Mouse (Mus musculus) liver, postnatal 0 days (tissue): ENCODE results near the gene Glyatl3. TPM values are rescaled to one million over a fixed set of nuclear protein-coding genes. Genes with fewer than 3 reads are reported as not detected.

Experiments
- ATAC-seq: fragments of 200-750 bp; cut with Nextera tagmentation; 2 replicates; pipeline ENCODE4 v1.8.0; 2017; ENCODE audit warnings: mild to moderate bottlenecking, moderate library complexity
- DNase-seq: peaks from one replicate; pipeline ENCODE4 v3.0.0-alpha.2; 2016
- H3K27ac ChIP-seq: fragments of 300-500 bp; sonication (generic); 2 replicates; pipeline ENCODE4 v1.5.1; 2014; ENCODE audit warnings: antibody characterized with exemption, moderate library complexity, mild to moderate bottlenecking, low read depth
- H3K27me3 ChIP-seq: fragments of 300-500 bp; sonication (generic); 2 replicates; pipeline ENCODE4 v1.6.1; 2014; ENCODE audit warnings: low read length, control low read depth, mixed read lengths; ENCODE audit not compliant: insufficient read depth
- H3K36me3 ChIP-seq: fragments of 300-500 bp; sonication (generic); replicated peaks from 2 replicates; pipeline ENCODE4 v1.6.1; 2014; ENCODE audit warnings: mild to moderate bottlenecking, control low read depth, low read length, moderate library complexity, mixed read lengths; ENCODE audit not compliant: insufficient read depth
- H3K4me1 ChIP-seq: fragments of 300-500 bp; sonication (generic); 2 replicates; pipeline ENCODE4 v1.6.1; 2014; ENCODE audit warnings: antibody characterized with exemption, mild to moderate bottlenecking, control low read depth; ENCODE audit not compliant: insufficient read depth
- H3K4me2 ChIP-seq: fragments of 300-500 bp; sonication (generic); 2 replicates; pipeline ENCODE4 v1.6.1; 2014; ENCODE audit warnings: low read depth, mild to moderate bottlenecking, low read length, moderate library complexity, mixed read lengths
- H3K4me3 ChIP-seq: fragments of 300-500 bp; sonication (generic); 2 replicates; pipeline ENCODE4 v1.5.1; 2014; ENCODE audit warnings: low read depth, low read length
- H3K9ac ChIP-seq: fragments of 300-500 bp; sonication (generic); replicated peaks from 2 replicates; pipeline ENCODE4 v1.6.1; 2014; ENCODE audit warnings: mild to moderate bottlenecking, moderate library complexity
- H3K9me3 ChIP-seq: fragments of 300-500 bp; sonication (generic); 2 replicates; pipeline ENCODE4 v1.6.1; 2016; ENCODE audit warnings: mild to moderate bottlenecking, control low read depth, low read length, mixed read lengths
- CTCF ChIP-seq: sonication (generic); IDR thresholded peaks from 2 replicates; pipeline ENCODE4 v1.5.1; 2016; ENCODE audit warnings: antibody characterized with exemption, low read depth
- EP300 ChIP-seq: IDR thresholded peaks from 2 replicates; pipeline ENCODE4 v1.6.1; 2016; ENCODE audit warnings: antibody characterized with exemption, low read depth, mild to moderate bottlenecking
- WGBS: fragments of 180-500 bp; shearing (Covaris S2); extraction: QIAGEN DNeasy Blood & Tissue Kit; methylation state at CpG from one replicate; pipeline ENCODE4 v1.1.7; 2014; ENCODE audit not compliant: insufficient replicate concordance; 5-methylcytosine and 5-hydroxymethylcytosine counted together
- polyA plus RNA-seq: library from polyadenylated mRNA; unstranded; fragments of >200 nt; fragmentation: Nextera tagmentation; extraction: Ambion mirVana; gene quantifications from 2 replicates; pipeline ENCODE4 v1.2.1, GENCODE M21; 2015

The Glyatl3 gene
- not detected in 2 replicates for polyA plus RNA-seq

DNA sequence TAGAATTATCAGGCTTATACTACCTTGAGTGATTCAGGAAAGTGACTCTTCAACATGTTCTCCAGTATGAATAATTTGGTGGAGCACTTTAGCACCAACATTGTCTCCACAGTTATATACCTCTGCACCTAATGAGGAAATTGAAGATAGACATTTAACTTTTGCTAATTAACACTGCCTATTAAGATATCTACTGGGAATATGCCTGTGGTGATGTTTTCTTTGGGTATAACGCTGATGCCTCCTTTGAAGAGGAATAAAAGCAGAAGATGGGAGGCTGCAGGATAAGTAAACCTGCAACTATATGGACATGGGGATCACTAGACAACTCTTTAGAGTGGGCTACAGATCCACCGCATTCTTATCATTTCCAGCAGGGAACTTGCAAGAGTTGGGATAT is at the start of gene Glyatl3:
Gene Glyatl3 (minus strand): TSS at position 101 of the 400 bp plus-strand sequence.
- no peaks in the 10 kb centered on the region for H3K36me3 ChIP-seq
- ATAC-seq = no peak
- 90% methylated on average over 2 of the region's 2 CpGs for WGBS

DNA sequence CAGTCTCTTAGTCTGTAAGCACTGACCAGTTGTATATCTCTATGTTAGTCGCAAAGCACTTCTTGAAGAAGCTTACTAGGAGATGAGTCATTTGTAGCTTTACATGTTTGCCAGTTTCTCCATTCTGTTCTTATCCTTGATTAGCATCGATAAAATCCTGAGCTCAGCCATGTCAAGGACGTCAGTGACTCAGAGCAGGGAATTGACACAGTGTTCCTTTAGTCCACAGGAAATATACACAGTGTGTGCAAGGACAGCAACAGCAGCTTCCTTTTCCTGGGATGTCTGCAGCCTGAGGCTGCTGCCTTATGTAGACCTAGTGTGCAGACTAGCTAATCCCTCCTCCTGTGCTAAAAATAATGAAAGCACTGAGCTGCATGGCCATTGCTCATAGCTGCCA is 34.4 kb upstream of the Glyatl3 start:
- Histone ChIP-seq H3K36me3 (peaks cover 34% of the 10 kb centered on the region), H3K4me2 (no peak overlapping the region), H3K9me3 (no peaks in the 10 kb centered on the region), H3K9ac (no peak overlapping the region), H3K4me3 (no peak overlapping the region), H3K4me1 (no peaks in the 10 kb centered on the region), H3K27me3 (no peaks in the 10 kb centered on the region), H3K27ac (no peak overlapping the region)
- WGBS = 69% methylated on average over 3 of the region's 3 CpGs
- ATAC-seq = peak; percentile 75
- no peak for TF ChIP-seq CTCF
- peak; percentile 39; the same call in 1 of the 2 replicates for TF ChIP-seq EP300
- DNase-seq = no peak

More for the DNA sequence above, at the start of gene Glyatl3:
- no peak for DNase-seq
- no peak for TF ChIP-seq CTCF
- no peak for TF ChIP-seq EP300
- Histone ChIP-seq H3K27me3 (no peaks in the 10 kb centered on the region), H3K9me3 (no peaks in the 10 kb centered on the region), H3K4me1 (no peaks in the 10 kb centered on the region), H3K4me3 (no peak within 1 kb of the TSS), H3K9ac (no peak within 1 kb of the TSS), H3K4me2 (no peak within 1 kb of the TSS), H3K27ac (no peak within 1 kb of the TSS)

- peak; percentile 98 for DNase-seq
- Histone ChIP-seq H3K9ac (peak within 1 kb of the TSS; percentile 64), H3K9me3 (no peaks in the 10 kb centered on the region), H3K4me2 (peak within 1 kb of the TSS; percentile 80), H3K27ac (peak within 1 kb of the TSS; percentile 93), H3K27me3 (no peaks in the 10 kb centered on the region), H3K4me1 (peaks cover 3% of the 10 kb centered on the region; the same call in 1 of the 2 replicates), H3K4me3 (peak within 1 kb of the TSS; percentile 71), H3K36me3 (peaks cover 22% of the 10 kb centered on the region)
- WGBS = under 1% methylated on average over 50 of the region's 50 CpGs
- TF ChIP-seq CTCF (no peak), EP300 (peak; percentile 95)
- peak; percentile 96 for ATAC-seq
Observed at GRCm38 (mm10) chr17:40934420-40935231, 20.5 kb upstream of the Glyatl3 start, which contains the start of the genes Mut and Cenpq. Gene Mut (plus strand): TSS chr17:40934685. Gene Cenpq (minus strand): TSS chr17:40935047.

DNA sequence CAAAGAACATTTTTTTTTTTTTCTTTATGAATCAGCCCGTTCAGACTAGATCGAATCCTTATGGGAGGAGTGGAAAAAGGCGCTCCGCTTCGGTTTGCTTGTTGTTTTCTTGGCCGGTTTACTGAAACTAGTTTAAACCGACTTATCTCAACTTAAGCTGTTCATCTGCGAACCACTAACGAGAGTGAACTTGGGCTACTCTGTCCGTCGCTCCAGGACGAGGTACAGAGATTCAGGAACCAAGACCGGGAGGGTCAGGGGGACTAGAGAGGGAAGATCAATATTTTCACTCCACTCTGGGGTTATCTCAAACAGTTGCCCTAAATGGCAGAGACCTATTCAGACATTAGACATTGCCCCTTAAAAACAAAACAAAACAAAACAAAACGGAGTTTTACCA is 19.8 kb upstream of the Glyatl3 start:
- H3K4me2 ChIP-seq = peak overlapping the region; percentile 80
- no peaks in the 10 kb centered on the region for H3K9me3 ChIP-seq
- H3K4me1 ChIP-seq = peaks cover 3% of the 10 kb centered on the region; the same call in 1 of the 2 replicates
- TF ChIP-seq CTCF (no peak), EP300 (no peak)
- DNase-seq = no peak
- H3K27ac ChIP-seq = peak overlapping the region; percentile 67
- H3K36me3 ChIP-seq = peaks cover 25% of the 10 kb centered on the region
- 2% methylated on average over 14 of the region's 14 CpGs for WGBS
- no peaks in the 10 kb centered on the region for H3K27me3 ChIP-seq
- ATAC-seq = peak; percentile 19
- H3K4me3 ChIP-seq = peak overlapping the region; percentile 71
- H3K9ac ChIP-seq = peak overlapping the region; percentile 64

DNA sequence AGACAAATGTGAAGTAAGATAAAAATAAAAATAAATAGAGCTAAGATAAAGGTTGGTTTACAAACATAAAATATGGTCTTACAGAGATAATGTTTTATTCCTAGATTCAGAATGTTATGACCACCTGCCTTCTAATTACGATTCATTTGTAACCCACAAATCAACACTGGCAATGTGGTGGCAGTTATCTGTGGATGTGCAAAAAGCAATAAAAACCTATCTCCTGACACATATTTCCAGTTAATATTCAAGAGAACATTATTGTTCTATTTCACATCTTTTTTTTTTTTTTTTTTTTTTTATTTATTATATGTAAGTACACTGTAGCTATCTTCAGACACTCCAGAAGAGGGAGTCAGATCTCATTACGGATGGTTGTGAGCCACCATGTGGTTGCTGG is 1.3 kb upstream of the Glyatl3 start:
- TF ChIP-seq CTCF = no peak
- TF ChIP-seq EP300 = no peak
- Histone ChIP-seq H3K4me1 (no peaks in the 10 kb centered on the region), H3K9ac (no peak overlapping the region), H3K4me2 (no peak overlapping the region), H3K27ac (no peak overlapping the region), H3K27me3 (no peaks in the 10 kb centered on the region), H3K4me3 (no peak overlapping the region), H3K36me3 (no peaks in the 10 kb centered on the region), H3K9me3 (no peaks in the 10 kb centered on the region)
- WGBS = 75% methylated on average over 1 of the region's 2 CpGs
- no peak for ATAC-seq
- no peak for DNase-seq

DNA sequence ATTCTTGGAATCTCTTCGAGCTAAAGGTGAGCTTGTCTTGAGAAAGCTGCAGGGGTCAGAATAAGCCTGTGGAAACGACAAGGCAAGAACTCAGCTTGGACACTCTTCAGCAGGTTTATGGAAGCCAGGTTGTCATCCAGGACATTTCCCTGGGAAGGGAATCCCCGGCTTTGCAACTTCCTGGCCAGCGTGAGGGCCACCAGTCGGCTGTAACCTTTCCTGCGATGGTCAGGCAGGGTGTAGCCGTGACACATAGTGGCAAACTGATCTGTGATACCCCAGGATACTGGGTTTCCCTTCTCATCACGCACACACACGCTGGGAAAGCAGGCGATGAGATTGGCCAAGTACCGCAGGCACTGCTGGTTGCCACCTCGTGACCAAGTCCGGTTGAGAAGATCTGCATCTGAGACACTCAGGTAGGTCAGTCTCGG is 9.4 kb downstream of the Glyatl3 start:
- H3K4me1 ChIP-seq = 0 out of 2 replicates have a peak, but pooled peaks cover 3% of the 10 kb centered on the region
- H3K36me3 ChIP-seq = no peaks in the 10 kb centered on the region
- H3K27ac ChIP-seq = no peak overlapping the region
- no peaks in the 10 kb centered on the region for H3K9me3 ChIP-seq
- H3K4me2 ChIP-seq = 0 out of 2 replicates have a peak overlapping the region, but pooled peaks have one; percentile 9
- H3K9ac ChIP-seq = no peak overlapping the region
- H3K4me3 ChIP-seq = no peak overlapping the region
- no peak for TF ChIP-seq CTCF
- TF ChIP-seq EP300 = no peak
- WGBS = 10% methylated on average over 14 of the region's 14 CpGs
- ATAC-seq = no peak
- DNase-seq = no peak
- H3K27me3 ChIP-seq = no peaks in the 10 kb centered on the region
